Mouse (Mus musculus): ENCODE measurements at regions not wholly inside any gene's neighbourhood (a gene's known extent, or its start where the extent isn't known, plus 50 kb on each side); places are given as distances from the start of the nearest gene placed in this dataset.

DNA sequence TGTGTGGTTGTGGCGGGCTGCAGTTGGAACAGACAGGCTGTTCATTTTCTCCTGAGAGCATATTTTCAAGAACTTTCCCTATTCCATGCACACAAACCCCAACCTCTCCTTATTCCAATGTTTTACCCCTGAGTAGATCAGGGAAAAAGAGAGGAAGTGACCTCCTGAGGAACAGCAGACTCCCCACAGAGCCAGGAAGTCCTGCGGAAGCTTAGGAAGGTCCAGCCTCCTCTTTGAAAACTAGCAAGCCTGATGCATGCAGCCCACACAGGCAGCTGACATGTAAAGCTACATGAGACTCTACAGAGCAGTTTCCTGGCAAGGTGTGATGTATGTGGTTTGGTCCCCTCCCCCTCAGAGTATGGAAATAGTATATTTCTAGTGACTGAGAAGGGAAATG is 160.9 kb upstream of the Col8a1 start:
- H3K4me3 ChIP-seq (ENCODE audit: low read depth, low read length) = no peak overlapping the region
- H3K9me3 ChIP-seq (ENCODE audit: low read length) = no peaks in the 10 kb centered on the region
- H3K9ac ChIP-seq = no peak overlapping the region
- no peaks in the 10 kb centered on the region for H3K4me1 ChIP-seq (ENCODE audit: insufficient read depth)
- TF ChIP-seq CTCF (IDR thresholded peaks at IDR 0.05; ENCODE audit: low read depth) = no peak
- no peaks in the 10 kb centered on the region for H3K27me3 ChIP-seq (ENCODE audit: insufficient read depth, low read length)
- H3K27ac ChIP-seq (ENCODE audit: low read depth, low read length) = no peak overlapping the region
- no peaks in the 10 kb centered on the region for H3K36me3 ChIP-seq (ENCODE audit: insufficient read depth)
- ATAC-seq = no peak
- no peak for DNase-seq
- 83% methylated on average over 2 of the region's 2 CpGs for WGBS
- no peak overlapping the region for H3K4me2 ChIP-seq (ENCODE audit: low read depth)

DNA sequence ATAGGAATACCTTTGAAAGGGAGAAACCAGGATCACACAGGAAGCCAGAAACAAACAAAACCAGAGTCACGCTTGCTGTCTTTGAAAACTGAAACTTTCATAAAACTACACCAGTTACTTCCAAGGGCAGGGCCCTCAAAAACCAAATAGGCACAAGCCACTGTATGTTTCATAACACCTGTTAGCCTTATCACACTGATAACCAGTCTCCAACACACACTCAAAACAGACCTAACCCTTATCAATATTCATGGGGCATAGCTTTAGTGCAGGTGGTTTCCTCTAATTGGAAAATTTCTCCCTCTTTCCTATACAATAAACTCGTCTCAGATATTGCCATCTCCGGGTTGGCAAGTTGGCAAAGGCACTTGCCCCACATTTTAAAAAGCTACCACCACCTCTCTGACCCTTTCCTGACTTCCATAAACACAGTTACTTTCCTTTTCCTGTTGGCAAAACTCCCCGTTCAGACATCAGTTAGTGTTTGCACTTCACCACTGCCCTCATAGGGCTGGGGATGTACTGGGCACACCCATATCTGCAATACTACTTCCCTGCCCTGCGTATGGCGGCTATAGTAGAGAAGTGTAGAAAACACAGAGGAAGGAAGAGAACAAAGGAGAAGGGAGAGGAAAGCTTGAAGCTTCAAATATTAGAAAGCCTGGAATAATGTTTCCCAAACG is 169.1 kb upstream of the Col8a1 start:
- no peak for TF ChIP-seq CTCF (IDR thresholded peaks at IDR 0.05; ENCODE audit: low read depth)

DNA sequence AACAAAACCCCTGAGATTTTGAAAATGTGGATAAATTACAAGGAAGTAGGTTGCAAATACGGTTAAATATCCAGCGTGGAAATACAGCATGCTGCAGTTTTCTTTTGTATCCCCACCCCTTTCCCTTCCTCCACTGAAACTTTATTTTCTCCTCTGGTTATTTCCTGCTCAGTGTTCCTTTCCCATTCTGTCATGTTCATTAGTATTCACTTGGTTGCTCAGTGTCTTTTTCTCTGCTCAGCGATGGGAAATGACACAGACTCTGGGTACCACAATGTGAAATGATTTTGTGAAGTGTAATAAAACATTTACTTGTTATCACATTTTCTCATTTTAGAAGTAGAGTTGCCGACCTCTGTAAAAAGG is 169.6 kb upstream of the Col8a1 start:
- no peak overlapping the region for H3K4me2 ChIP-seq (ENCODE audit: low read depth)
- no peaks in the 10 kb centered on the region for H3K27me3 ChIP-seq (ENCODE audit: insufficient read depth, low read length)
- no peak for DNase-seq
- no peak for TF ChIP-seq CTCF (IDR thresholded peaks at IDR 0.05; ENCODE audit: low read depth)
- H3K9ac ChIP-seq = no peak overlapping the region
- H3K27ac ChIP-seq (ENCODE audit: low read depth, low read length) = no peak overlapping the region
- H3K36me3 ChIP-seq (ENCODE audit: insufficient read depth) = no peaks in the 10 kb centered on the region
- no peak overlapping the region for H3K4me3 ChIP-seq (ENCODE audit: low read depth, low read length)
- H3K9me3 ChIP-seq (ENCODE audit: low read length) = no peaks in the 10 kb centered on the region
- WGBS = 46% methylated on average over 4 of the region's 4 CpGs
- ATAC-seq = peak; percentile 58
- H3K4me1 ChIP-seq (ENCODE audit: insufficient read depth) = 0 out of 2 replicates have a peak, but pooled peaks cover 4% of the 10 kb centered on the region

More for the DNA sequence above, 169.1 kb upstream of the Col8a1 start:
- no peak overlapping the region for H3K9ac ChIP-seq
- 0 out of 2 replicates have a peak, but pooled peaks cover 4% of the 10 kb centered on the region for H3K4me1 ChIP-seq (ENCODE audit: insufficient read depth)
- ATAC-seq (no peak), DNase-seq (no peak)
- H3K4me2 ChIP-seq (ENCODE audit: low read depth) = no peak overlapping the region
- H3K27me3 ChIP-seq (ENCODE audit: insufficient read depth, low read length) = no peaks in the 10 kb centered on the region
- H3K27ac ChIP-seq (ENCODE audit: low read depth, low read length) = no peak overlapping the region
- 57% methylated on average over 7 of the region's 7 CpGs for WGBS
- no peak overlapping the region for H3K4me3 ChIP-seq (ENCODE audit: low read depth, low read length)
- no peaks in the 10 kb centered on the region for H3K9me3 ChIP-seq (ENCODE audit: low read length)
- H3K36me3 ChIP-seq (ENCODE audit: insufficient read depth) = no peaks in the 10 kb centered on the region

DNA sequence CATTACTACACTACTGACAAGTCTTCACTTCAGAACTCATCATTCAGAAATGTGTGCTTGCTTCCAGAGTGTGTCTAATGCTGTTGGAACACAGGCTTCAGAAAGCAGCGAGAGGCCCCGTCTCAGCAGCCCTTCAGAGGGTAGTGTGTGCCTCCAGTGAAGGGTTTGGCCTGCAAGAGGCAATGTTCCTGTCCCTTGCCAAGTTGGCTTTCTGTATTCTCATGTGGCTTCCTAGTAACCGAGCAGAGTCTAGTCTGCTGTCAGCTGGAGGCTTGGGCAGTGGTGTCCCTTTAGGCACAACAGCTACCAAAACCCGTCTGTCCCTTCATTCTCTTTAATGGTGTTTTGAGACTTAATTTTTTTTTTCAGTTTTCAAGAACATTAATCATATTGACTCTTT is 173.3 kb upstream of the Col8a1 start:
- no peak overlapping the region for H3K27ac ChIP-seq (ENCODE audit: low read depth, low read length)
- 0 out of 2 replicates have a peak, but pooled peaks cover 4% of the 10 kb centered on the region for H3K4me1 ChIP-seq (ENCODE audit: insufficient read depth)
- 61% methylated on average over 4 of the region's 4 CpGs for WGBS
- H3K9me3 ChIP-seq (ENCODE audit: low read length) = no peaks in the 10 kb centered on the region
- ATAC-seq = peak; percentile 54
- H3K4me2 ChIP-seq (ENCODE audit: low read depth) = no peak overlapping the region
- no peak for TF ChIP-seq CTCF (IDR thresholded peaks at IDR 0.05; ENCODE audit: low read depth)
- H3K4me3 ChIP-seq (ENCODE audit: low read depth, low read length) = no peak overlapping the region
- H3K36me3 ChIP-seq (ENCODE audit: insufficient read depth) = no peaks in the 10 kb centered on the region
- no peak overlapping the region for H3K9ac ChIP-seq
- H3K27me3 ChIP-seq (ENCODE audit: insufficient read depth, low read length) = no peaks in the 10 kb centered on the region
- DNase-seq = peak; percentile 26

DNA sequence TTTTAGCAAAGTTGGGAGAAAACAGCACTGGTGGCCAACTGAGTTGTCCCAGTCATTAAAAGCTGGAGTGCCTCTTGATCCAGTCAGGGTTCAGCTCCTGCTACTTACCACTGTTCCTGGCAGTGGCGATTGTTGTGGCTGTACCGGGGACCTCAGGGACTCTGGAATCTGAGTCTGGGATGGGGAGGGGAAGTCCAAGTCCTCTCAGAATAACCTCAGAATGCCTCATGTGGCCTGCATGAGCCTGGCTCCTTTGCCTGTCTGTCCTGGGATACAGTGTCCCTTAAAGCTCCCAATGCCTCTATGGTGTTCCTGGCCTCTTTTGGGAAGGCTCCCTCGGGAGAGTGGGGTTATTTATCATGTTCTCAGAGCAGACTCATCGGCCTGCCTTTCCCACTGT is 173.8 kb upstream of the Col8a1 start:
- Histone ChIP-seq H3K27ac (ENCODE audit: low read depth, low read length) (no peak overlapping the region), H3K4me3 (ENCODE audit: low read depth, low read length) (no peak overlapping the region), H3K36me3 (ENCODE audit: insufficient read depth) (no peaks in the 10 kb centered on the region), H3K27me3 (ENCODE audit: insufficient read depth, low read length) (no peaks in the 10 kb centered on the region), H3K9ac (no peak overlapping the region), H3K9me3 (ENCODE audit: low read length) (no peaks in the 10 kb centered on the region), H3K4me2 (ENCODE audit: low read depth) (no peak overlapping the region), H3K4me1 (ENCODE audit: insufficient read depth) (0 out of 2 replicates have a peak, but pooled peaks cover 4% of the 10 kb centered on the region)
- no peak for TF ChIP-seq CTCF (IDR thresholded peaks at IDR 0.05; ENCODE audit: low read depth)
- 69% methylated on average over 4 of the region's 4 CpGs for WGBS
- ATAC-seq = no peak
- no peak for DNase-seq

DNA sequence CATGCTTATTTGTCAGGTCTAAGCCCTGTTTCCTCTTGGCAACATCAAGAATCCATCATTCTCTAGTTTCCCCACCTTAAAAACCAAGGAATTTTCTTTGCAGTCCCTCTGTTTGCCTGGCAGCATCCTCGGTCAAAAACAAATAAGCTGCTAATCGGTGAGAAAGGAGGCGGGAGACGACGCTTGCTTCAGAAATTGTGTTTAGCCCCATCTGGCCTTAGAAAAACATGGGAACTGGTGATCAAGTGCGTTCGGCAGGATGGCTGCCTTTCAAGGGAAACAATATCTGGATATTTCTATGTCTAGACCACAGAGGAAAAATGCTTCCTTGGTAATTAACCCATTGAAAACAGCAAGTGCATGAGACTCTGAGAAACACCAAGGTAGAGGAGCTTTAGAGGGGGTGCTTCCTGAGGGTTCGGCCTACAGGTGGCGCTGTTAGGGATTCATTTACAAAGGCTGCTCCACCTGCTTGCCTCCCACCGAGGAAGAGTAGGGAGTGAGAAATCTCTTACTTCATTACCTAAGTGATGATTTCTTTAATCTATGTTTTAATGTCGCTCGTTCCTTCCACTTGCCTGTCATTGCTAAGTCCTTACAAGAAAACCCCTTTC is 174.7 kb upstream of the Col8a1 start:
- Histone ChIP-seq H3K27me3 (ENCODE audit: insufficient read depth, low read length) (no peaks in the 10 kb centered on the region), H3K4me2 (ENCODE audit: low read depth) (no peak overlapping the region), H3K9ac (no peak overlapping the region), H3K27ac (ENCODE audit: low read depth, low read length) (no peak overlapping the region), H3K4me1 (ENCODE audit: insufficient read depth) (no peaks in the 10 kb centered on the region), H3K36me3 (ENCODE audit: insufficient read depth) (no peaks in the 10 kb centered on the region), H3K9me3 (ENCODE audit: low read length) (no peaks in the 10 kb centered on the region), H3K4me3 (ENCODE audit: low read depth, low read length) (no peak overlapping the region)
- 69% methylated on average over 12 of the region's 12 CpGs for whole genome bisulfite sequencing
- DNase-seq = peak; percentile 11
- TF ChIP-seq CTCF (IDR thresholded peaks at IDR 0.05; ENCODE audit: low read depth) = no peak
- ATAC-seq = no peak

DNA sequence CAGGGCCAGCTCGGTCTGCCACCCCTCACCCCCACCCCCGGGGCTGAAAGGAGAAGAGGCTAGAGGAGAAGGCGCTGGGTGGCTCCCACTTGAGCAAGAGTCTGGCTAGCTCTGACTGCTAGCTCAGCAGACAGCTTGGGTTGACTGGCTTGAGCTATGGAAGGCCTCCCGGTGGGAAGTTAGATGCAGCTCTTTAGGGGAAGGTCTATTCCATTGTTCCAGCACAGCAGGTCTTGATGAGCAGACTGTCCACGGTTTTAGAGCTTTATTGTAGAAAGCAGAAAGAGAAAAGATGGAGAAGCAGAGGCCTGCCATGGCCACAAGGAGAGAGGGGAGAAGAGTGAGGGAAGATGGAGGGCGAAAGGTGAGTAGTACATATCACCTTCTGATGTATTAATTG is 190.9 kb upstream of the Col8a1 start:
- no peaks in the 10 kb centered on the region for H3K9me3 ChIP-seq (ENCODE audit: low read length)
- WGBS = 23% methylated on average over 6 of the region's 6 CpGs
- H3K36me3 ChIP-seq (ENCODE audit: insufficient read depth) = no peaks in the 10 kb centered on the region
- no peak for DNase-seq
- H3K4me1 ChIP-seq (ENCODE audit: insufficient read depth) = no peaks in the 10 kb centered on the region
- TF ChIP-seq CTCF (IDR thresholded peaks at IDR 0.05; ENCODE audit: low read depth) = no peak
- H3K27ac ChIP-seq (ENCODE audit: low read depth, low read length) = no peak overlapping the region
- H3K4me2 ChIP-seq (ENCODE audit: low read depth) = no peak overlapping the region
- ATAC-seq = no peak
- no peak overlapping the region for H3K4me3 ChIP-seq (ENCODE audit: low read depth, low read length)
- no peaks in the 10 kb centered on the region for H3K27me3 ChIP-seq (ENCODE audit: insufficient read depth, low read length)
- no peak overlapping the region for H3K9ac ChIP-seq

Data from forebrain, postnatal 0 days (tissue).